8 mouse cellular contexts compared by ENCODE assay signal in the genomic region with DNA sequence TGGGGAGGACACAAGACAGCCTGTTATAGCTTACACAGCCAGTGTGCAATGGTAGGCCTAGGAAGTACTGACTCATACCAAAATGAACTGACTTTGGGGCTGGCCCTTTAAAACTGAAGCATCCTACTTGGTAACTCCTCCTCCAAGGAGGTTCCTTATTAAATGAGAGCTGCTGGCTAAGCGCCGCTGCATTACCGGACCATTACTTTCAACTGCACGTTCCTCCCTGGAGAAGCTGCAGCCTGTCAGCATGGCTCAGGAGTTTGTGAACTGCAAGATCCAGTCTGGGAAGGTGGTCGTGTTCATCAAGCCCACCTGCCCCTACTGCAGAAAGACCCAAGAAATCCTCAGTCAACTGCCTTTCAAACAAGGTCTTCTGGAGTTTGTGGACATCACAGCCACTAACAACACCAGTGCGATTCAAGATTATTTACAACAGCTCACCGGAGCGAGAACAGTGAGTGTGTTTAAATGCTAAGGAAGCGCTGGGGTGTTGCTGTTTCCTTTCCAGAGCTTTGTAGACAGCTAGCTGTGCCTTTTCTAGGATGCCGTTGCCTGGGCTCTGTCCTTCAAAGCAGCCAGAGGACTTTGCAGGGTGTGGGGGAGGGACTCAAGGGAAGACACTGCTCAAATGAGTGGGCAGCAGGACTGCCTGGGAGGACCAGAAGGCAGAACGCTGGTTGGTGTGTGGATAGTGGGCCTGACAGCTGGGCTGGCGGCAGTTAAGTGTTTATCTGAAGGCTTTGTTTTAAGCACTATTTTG. TPM values are rescaled to one million over a fixed set of nuclear protein-coding genes. Genes with fewer than 3 reads are reported as not detected.
DNase-seq lines count a peak whose midpoint lies in the region; ATAC-seq lines count a peak whose summit lies in the region.

A gene (plus strand): TSS at position 150 of the 763 bp plus-strand sequence.

- peaks cover 42% of the 10 kb centered on the region for H3K4me1 ChIP-seq in forebrain, embryonic 10.5 days
- H3K4me1 ChIP-seq in heart, embryonic 14.5 days (ENCODE audit: control insufficient read depth in 2 of 2, insufficient read depth in 2 of 2, low read length in 2 of 2) = peaks cover 6 to 25% of the 10 kb centered on the region in 2 experiments
- H3K4me1 ChIP-seq in liver, embryonic 11.5 days (replicated peaks; ENCODE audit: control insufficient read depth, insufficient read depth, low read length) = peaks cover 15% of the 10 kb centered on the region

- H3K9ac ChIP-seq in heart, embryonic 14.5 days (ENCODE audit: low read length) = peak within 1 kb of the TSS; percentile 85
- peak within 1 kb of the TSS; percentile 61 for H3K9ac ChIP-seq in liver, embryonic 11.5 days (ENCODE audit: low read depth, low read length)

- DNase-seq in CD4-positive, CD25-positive, alpha-beta regulatory T cell, adult 2 months (ENCODE audit: low read depth, low spot score) = peak; percentile 76
- peak; percentile 67 for DNase-seq in c-Kit-negative CD71-positive TER-119-positive erythroid progenitor cells, embryonic 14.5 days (ENCODE audit: low read depth, low spot score)
- peak; percentile 47 for DNase-seq in forebrain, embryonic 10.5 days (ENCODE audit: extremely low spot score, low spot score)
- DNase-seq in kidney, postnatal 10 days = peak; percentile 81
- peak; percentile 61 for DNase-seq in liver, embryonic 11.5 days (ENCODE audit: low spot score)
- DNase-seq in naive thymus-derived CD4-positive, alpha-beta T cell, adult 2 months (ENCODE audit: low read depth) = peak; percentile 70
- DNase-seq in splenic B cell, adult 2 months (ENCODE audit: low read depth, low spot score) = peak; percentile 69

- H3K27ac ChIP-seq in forebrain, embryonic 10.5 days = peak within 1 kb of the TSS; percentile 70
- peak within 1 kb of the TSS; percentile 93 to 95 for H3K27ac ChIP-seq in heart, embryonic 14.5 days (replicated peaks in 1 of 2; ENCODE audit: control insufficient read depth in 1 of 2, insufficient read depth in 1 of 2, low read depth in 2 of 2, low read length in 2 of 2)
- 0 out of 2 replicates have a peak within 1 kb of the TSS, but pooled peaks have one; percentile 56 for H3K27ac ChIP-seq in liver, embryonic 11.5 days (ENCODE audit: low read depth, low read length)

- no peaks in the 10 kb centered on the region for H3K9me3 ChIP-seq in forebrain, embryonic 10.5 days
- H3K9me3 ChIP-seq in heart, embryonic 14.5 days (ENCODE audit: control insufficient read depth, low read length) = no peaks in the 10 kb centered on the region
- H3K9me3 ChIP-seq in liver, embryonic 11.5 days (ENCODE audit: control insufficient read depth, low read length) = no peaks in the 10 kb centered on the region

- no peaks in the 10 kb centered on the region for H3K27me3 ChIP-seq in forebrain, embryonic 10.5 days (ENCODE audit: poor library complexity, severe bottlenecking)
- H3K27me3 ChIP-seq in heart, embryonic 14.5 days (ENCODE audit: control insufficient read depth, insufficient read depth, low read length) = no peaks in the 10 kb centered on the region
- no peaks in the 10 kb centered on the region for H3K27me3 ChIP-seq in liver, embryonic 11.5 days (replicated peaks; ENCODE audit: control insufficient read depth, insufficient read depth, low read length)
- no peaks in the 10 kb centered on the region for H3K27me3 ChIP-seq in splenic B cell, adult 2 months (ENCODE audit: control insufficient read depth, insufficient read depth, low read length, poor library complexity, severe bottlenecking)

- WGBS in forebrain, embryonic 10.5 days = 2% methylated on average over 12 of the region's 12 CpGs
- under 1% methylated on average over 12 of the region's 12 CpGs for WGBS in heart, embryonic 14.5 days
- WGBS in liver, embryonic 11.5 days = 2% methylated on average over 12 of the region's 12 CpGs

- peak within 1 kb of the TSS; percentile 49 for H3K4me3 ChIP-seq in forebrain, embryonic 10.5 days
- peak within 1 kb of the TSS; percentile 70 to 76 for H3K4me3 ChIP-seq in heart, embryonic 14.5 days (ENCODE audit: control insufficient read depth in 1 of 2, insufficient read depth in 1 of 2, low read depth in 1 of 2, low read length in 2 of 2)
- peak within 1 kb of the TSS; percentile 50 for H3K4me3 ChIP-seq in liver, embryonic 11.5 days (ENCODE audit: low read depth, low read length)

- peak; percentile 90 for ATAC-seq in heart, embryonic 14.5 days (ENCODE audit: insufficient number of reproducible peaks, insufficient read depth, low FRiP score, low read depth)
- peak; percentile 87 for ATAC-seq in liver, embryonic 11.5 days (replicated peaks; ENCODE audit: low FRiP score)

- H3K4me2 ChIP-seq in heart, embryonic 14.5 days (ENCODE audit: low read length) = peak within 1 kb of the TSS; percentile 88
- peak within 1 kb of the TSS; percentile 72 for H3K4me2 ChIP-seq in liver, embryonic 11.5 days

- no peaks in the 10 kb centered on the region for H3K36me3 ChIP-seq in forebrain, embryonic 10.5 days (replicated peaks)
- H3K36me3 ChIP-seq in heart, embryonic 14.5 days (ENCODE audit: control insufficient read depth, insufficient read depth, low read length) = no peaks in the 10 kb centered on the region
- no peaks in the 10 kb centered on the region for H3K36me3 ChIP-seq in liver, embryonic 11.5 days (ENCODE audit: control insufficient read depth, insufficient read depth, low read length)
- no peaks in the 10 kb centered on the region for H3K36me3 ChIP-seq in splenic B cell, adult 2 months (ENCODE audit: control insufficient read depth, insufficient read depth, low read length, poor library complexity, severe bottlenecking)

RNA-seq across cellular contexts. Expression of the gene that starts here (rescaled TPM):
- polyA plus RNA-seq in forebrain, embryonic 10.5 days (2016; fragmentation: Nextera tagmentation; extraction: Ambion mirVana) = 20.6 and 23.5 TPM in 2 replicates
- 142 and 143 TPM in 2 replicates for polyA plus RNA-seq in heart, embryonic 14.5 days (2014; fragmentation: Nextera tagmentation; extraction: Ambion mirVana)
- 30.1 and 33.1 TPM in 2 replicates for polyA plus RNA-seq in liver, embryonic 11.5 days (2014; fragmentation: Nextera tagmentation; extraction: Ambion mirVana)

Comparison
In these comparisons a context has a peak if more than half of its experiments do, and no peak if none do; other contexts are left out.
1. Peak in every context shown above with its lines: DNase-seq, ATAC-seq, H3K4me3 ChIP-seq and H3K27ac ChIP-seq.